Mouse (Mus musculus): Measurements from ENCODE around the gene Dtx2.
A peak's percentile ranks its signal among the peaks of the same experiment; 100 is the strongest.

The Dtx2 gene

GRCm38 (mm10) chr5:135994725-135995687 lies at the start of gene Dtx2:
TSS of gene Dtx2 (plus strand) at chr5:135994800.
- DNase-seq (ENCODE audit: low read depth, low spot score): peak; percentile 96

DNA sequence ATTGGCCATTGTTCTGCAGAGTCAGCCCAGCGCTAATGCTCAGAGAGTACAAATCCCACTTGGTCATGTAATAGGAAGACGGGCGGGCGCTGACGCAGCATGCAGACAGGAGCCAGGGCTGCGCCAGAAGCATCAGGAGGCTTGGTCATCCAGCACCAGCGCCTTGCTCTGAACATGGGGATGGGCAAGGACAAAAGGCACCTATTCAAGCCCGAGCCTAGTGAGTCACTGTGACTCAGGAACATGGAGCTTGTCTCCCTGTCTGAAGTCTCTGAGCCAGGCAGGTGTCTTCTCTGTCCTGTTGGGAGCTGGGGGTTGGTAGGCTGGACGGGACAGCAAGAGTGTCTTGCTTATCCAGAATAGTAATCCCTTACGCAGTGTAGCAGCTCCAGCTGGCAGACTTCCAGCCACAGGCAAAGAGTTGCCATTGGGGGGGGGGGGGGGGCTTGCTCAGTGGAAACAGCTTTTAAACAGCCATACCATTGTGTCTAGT lies 48.6 kb upstream of the Dtx2 start:
- DNase-seq (ENCODE audit: low read depth, low spot score): no peak

- no peak for DNase-seq (ENCODE audit: low read depth, low spot score)
Measured at GRCm38 (mm10) chr5:135946621-135947020, 48.0 kb upstream of the Dtx2 start.

DNA sequence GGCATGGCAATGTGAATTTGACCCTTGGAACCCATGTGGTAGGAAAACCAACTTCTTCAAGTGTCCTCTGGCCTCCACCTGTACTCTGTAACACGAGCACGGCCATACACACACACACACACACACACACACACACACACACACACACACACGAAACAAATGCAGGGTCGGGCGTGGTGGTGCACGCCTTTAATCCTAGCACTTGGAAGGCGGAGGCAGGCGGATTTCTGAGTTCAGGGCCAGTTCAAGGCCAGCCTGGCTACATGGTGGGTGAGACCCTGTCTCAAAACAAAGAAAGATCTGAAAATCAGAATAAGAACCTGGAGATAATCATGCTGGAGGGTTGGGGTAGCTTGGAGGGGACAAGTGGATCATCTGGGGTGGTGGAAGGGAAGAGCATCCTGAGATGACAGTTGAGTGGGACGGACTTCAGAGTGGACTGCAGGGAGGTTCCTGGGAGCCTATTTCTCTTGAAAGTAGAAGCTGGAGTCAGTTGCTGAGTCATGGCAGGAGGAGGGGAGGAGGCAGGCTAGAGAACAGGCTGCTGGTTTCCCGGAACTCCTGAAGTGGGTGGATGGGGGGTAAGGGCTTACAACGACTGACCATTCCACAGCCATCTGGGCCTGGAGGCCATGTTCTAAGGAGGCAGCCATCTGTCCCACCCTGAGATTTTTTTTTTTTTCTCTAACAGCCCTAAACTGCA lies 43.7 kb upstream of the Dtx2 start:
- DNase-seq (ENCODE audit: low read depth, low spot score): no peak

DNA sequence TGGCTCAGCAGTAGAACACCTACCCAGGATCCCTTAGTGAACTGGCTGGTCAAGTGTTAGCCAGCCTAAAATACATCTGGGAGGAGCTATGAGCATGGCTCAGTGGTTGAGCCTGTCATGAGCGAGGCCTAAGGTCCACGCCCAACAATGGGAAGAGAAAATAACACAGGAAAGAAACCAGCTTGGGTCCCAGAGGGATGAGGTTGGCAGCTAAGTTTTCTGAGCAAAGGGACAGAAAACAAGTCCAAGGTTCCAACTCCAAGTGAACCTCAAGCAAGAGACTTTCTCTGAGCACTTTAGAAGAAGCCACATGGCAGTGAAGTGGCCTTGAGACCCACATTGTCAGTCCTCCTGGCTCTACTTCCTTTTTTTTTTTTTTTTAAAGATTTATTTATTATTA lies 42.9 kb upstream of the Dtx2 start:
- DNase-seq (ENCODE audit: low read depth, low spot score): no peak

DNA sequence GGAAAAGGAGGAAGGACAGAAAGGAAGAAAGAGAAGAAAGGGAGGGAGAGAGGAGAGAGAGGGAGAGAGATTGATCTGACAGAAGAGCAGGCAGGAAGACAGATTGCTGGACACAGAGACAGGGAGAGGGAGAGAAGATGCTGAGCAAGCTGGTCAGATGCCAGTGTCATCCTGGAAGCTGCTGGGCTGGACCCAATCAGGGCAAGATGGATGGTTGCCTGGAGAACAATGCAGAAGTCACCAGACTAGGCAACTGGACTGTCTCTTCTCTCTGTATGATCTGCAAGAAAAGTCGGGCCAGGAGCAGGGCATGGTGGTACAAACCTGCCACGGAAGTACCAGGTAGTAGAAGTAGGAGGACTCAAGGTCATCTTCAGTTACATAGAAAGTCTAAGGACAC lies 41.8 kb upstream of the Dtx2 start:
- no peak for DNase-seq (ENCODE audit: low read depth, low spot score)

DNA sequence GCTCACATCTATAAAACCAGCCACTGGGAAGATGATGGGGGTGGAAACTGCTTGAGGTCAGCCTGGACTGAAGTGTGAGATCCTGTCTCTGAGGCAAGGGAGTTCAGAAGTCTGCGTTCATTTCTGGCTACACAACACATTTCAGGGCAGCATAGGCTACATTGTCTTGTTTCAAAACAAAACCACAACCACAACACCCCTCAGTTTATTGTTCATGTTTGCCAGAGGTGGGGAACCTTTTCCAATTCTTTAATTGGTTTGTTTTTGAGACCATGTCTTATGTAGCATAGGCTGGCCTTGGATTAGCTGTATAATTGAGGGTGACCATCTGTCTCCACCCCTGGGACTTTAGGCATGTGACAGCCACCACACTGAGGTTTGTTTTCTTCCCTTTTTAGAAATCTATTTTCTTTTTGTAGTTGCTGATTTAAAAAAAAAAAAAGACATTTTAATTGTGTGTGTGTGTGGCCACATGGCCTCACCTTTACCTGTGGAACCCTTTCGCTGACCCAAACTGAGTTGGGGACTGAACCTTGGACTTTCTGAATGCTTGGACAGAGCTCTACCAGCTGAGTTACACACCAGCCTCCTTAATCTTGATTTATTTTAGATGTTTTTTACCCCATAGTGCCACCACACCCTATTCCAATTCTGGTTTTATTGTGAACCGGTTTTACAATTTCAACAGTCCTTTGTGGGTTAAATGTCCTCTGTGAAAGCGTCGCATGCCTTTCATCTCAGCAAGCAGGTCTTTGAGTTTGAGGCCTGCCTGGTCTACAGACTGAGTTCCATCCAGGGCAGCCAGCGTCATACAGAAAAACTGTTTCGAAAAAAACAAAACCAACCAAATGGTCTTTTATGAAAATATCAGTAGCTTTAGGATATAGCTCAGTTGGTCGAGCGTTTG lies 38.0 kb upstream of the Dtx2 start:
- no peak for DNase-seq (ENCODE audit: low read depth, low spot score)

DNA sequence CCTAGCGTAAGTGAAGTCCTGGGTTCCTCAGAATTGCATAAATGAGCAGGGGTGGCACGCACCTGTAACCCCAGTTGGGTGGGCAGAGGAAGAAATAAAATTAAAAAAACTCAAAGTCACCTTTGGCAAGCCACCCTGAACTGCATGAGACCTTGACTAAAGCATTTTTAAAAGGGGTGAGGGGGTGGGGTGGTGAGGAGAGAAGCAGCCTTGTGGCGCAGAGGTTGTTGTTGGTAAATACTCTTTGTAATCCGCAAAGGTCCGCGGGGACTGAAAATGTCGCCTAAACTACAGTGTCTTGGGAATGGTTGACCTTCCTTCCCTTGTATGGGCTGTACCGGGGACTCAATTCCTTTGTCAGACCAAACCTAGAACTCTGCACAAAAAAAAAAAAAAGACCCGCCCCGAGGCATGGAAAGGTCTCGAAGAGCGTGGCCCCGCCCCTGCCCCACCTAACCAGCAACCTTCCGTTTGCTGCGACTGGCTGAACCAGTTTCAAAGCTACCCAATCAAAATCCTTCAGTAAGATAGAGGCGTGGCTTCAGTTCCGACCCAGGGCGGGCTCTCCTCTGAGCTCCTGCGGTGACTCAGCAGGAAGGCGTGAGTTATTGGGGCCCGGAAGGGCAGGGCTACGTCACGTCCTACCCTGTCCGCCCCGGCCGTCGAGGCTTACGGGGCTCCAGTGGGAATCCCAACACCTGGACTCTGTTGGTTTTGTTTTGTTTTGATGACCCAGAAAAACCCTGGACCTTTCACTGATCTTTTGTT lies 37.2 kb upstream of the Dtx2 start:
- peak; percentile 98 for DNase-seq (ENCODE audit: low read depth, low spot score)

GRCm38 (mm10) chr5:135958367-135958766 lies 36.2 kb upstream of the Dtx2 start:
- DNase-seq (ENCODE audit: low read depth, low spot score): no peak

- DNase-seq (ENCODE audit: low read depth, low spot score): no peak
Measured at GRCm38 (mm10) chr5:135959911-135960310, 34.7 kb upstream of the Dtx2 start.

DNA sequence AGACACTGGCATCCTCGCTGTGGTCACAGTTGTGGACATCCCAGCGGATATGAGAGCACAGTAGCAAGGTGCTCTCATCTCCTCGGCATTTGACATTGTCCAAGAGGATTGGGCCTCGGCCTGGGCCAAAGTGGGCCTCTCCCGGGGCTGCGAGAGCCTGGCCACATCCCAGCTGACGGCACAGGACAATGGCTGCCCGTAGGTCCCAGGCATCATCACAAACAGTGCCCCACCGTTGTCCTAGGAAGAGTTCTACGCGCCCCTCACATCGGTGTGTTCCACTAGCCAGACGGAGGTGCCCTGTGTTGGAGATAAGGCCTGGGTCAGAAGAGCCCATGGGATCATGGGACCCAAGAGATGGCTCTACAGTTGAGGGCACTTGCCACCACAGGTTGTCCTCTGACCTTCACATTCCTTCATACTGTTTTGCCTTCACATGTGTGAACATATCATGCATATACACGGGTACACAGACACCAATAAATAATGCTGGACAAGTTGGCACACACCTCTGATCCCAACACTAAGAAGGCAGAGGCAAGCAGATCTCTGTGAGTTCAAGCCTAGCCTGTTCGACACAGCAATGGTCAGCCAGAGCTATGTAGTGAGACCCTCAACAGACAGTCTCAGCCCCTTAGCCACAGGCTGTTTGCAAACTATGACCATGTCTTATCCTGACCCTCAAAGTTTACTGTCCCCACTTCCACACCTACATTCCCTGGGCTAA lies 33.5 kb upstream of the Dtx2 start:
- no peak for DNase-seq (ENCODE audit: low read depth, low spot score)

DNA sequence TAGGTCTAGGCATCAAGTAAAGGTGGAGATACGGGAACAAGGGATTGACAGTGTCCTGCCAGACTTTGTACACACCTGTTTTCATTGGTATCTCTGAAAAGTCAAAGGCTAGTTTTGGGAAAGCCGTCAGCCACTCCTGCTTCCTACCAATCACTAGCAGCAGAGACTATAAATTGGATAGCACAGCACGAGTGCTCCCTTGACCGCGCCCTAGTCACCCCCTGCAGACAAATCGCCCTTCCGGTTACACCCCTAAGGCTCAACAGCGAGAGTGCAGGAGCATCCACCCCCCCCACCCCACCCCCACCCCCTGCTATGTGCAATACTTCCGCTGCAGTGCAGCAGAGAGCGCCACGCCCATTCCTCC lies 32.5 kb upstream of the Dtx2 start:
- DNase-seq (ENCODE audit: low read depth, low spot score): no peak

GRCm38 (mm10) chr5:135962492-135963279 lies 31.9 kb upstream of the Dtx2 start:
- peak; percentile 100 for DNase-seq (ENCODE audit: low read depth, low spot score)

DNA sequence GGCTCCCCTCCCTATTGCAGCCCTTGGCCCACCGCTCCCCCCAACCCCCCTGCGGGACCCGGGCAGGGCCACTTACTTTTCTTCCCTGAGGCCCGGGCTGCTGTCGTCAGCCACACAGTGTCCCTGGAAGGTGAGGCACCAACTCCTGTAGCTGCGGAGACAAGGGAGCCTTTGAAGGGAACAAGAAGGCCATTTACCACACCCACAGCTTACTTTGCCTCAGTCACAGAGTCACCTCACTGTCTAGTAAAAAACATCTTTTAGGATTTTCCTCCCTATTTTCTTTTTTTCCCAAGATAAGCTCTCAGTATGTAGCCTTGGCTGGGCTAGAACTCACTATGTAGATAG lies 31.3 kb upstream of the Dtx2 start:
- DNase-seq (ENCODE audit: low read depth, low spot score): no peak

DNA sequence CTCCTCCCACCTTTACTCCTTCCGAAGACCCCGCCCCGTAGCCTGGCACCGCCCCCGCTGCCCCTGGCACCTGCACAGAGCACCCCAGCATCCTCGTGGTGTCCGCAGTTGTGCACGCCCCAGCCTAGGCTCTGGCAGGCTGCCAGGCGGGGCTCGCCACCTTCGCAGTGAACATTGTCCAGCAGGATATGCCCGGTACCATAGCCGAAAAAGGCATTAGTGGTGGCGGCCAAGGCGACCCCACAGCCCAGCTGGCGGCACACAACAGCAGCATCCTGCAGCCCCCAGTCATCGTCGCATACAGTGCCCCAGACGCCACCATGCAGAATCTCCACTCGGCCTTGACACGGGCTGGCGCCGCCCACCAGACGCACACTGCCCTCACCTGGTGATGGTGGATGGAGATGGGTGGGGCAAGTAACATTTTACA lies 29.1 kb upstream of the Dtx2 start:
- DNase-seq (ENCODE audit: low read depth, low spot score): peak; percentile 42

DNA sequence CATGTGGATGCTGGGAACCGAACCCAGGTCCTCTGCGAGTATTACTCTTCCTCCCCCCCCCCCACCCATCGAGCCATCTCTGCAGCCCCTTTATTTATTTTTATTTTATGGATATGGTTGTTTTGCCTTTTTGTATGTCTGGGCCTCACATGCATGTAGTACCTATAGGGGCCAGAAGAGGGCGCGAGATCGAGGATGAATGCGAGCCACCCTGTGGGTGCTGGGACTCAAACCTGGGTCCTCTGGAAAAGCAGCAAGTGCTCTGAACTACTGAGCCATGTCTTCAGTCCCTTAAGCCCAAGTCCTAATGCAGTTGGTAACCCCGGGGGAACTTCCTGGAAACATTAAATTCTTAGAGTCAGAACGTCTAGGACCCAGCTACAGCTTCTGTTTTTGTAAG lies 27.7 kb upstream of the Dtx2 start:
- DNase-seq (ENCODE audit: low read depth, low spot score): peak; percentile 70

DNA sequence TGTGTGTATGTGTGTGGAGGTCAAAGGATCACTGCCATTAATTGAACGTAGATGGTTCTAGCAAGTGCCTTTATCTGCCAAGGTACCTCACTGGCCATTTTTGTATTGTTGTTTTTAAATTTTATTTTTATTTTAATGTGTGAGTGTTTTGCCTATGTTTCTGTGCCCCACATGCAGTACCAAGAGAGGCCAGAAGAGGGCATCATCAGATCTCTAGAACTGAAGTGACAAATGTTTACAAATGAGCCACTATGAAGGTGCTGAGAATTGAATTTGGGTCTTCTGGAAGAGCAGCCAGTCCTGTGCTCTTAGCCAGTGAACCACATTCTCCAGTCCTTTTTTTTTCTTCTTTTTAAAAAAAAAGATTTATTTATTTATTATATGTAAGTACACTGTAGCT lies 25.8 kb upstream of the Dtx2 start:
- DNase-seq (ENCODE audit: low read depth, low spot score): peak; percentile 84

- no peak for DNase-seq (ENCODE audit: low read depth, low spot score)
Measured at GRCm38 (mm10) chr5:135970247-135970646, 24.4 kb upstream of the Dtx2 start.

DNA sequence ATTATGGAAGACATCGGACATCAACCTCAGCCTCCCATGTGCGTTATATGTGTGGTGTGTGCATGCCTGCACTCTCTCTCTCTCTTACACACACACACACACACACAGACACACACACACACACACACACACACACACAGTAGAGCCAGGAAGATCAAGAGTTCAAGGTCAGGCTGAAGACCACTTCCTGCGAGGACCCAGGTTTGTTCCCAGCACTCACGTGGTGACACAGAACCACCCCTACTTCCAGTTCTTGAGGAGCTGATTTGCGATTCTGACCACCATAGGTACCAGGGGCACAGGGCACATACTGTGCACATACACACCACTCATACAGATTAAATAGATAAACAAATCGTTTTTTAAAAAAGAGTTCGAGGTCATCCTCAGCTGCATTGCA lies 22.7 kb upstream of the Dtx2 start:
- no peak for DNase-seq (ENCODE audit: low read depth, low spot score)

DNA sequence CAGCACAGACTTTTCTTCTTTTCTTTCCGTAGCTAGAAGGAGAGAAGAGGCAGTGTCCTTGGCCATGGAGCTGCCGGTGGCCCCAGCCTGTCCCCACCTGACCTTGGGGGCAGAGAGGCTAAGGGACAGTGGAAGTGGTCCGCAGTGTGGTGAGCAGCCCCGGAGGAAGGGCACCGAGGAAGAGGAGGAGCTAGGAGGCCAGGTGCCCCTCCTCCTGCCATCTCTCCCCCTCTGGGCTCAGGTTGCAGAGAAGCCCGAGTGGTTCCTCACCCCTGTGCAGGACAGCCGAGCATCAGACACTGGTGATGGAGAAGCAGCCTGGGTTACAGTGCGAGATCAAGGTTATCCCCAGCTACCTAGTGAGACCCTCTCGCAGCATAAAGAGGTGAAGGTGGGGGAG lies 20.2 kb upstream of the Dtx2 start, which contains the start of gene Ssc4d:
Gene Ssc4d (minus strand): TSS at position 167 of the 400 bp plus-strand sequence.
- DNase-seq (ENCODE audit: low read depth, low spot score): no peak

Measured in CD4-positive, CD25-positive, alpha-beta regulatory T cell, adult 2 months (primary cell).